Mouse (Mus musculus) myocyte (in vitro differentiated cells): ENCODE measurements around the gene Ampd3. TPM values are rescaled to one million over a fixed set of nuclear protein-coding genes. Genes with fewer than 3 reads are reported as not detected.

Experiments
- H3K27me3 ChIP-seq: one replicate; pipeline ENCODE4 v1.6.1; 2011; ENCODE audit not compliant: control insufficient read depth, insufficient read depth, insufficient read length
- H3K36me3 ChIP-seq: one replicate; pipeline ENCODE4 v1.6.1; 2011; ENCODE audit not compliant: control insufficient read depth, insufficient read depth
- H3K4me2 ChIP-seq: one replicate; pipeline ENCODE4 v1.6.1; 2011; ENCODE audit warnings: low read depth, control low read depth
- H3K4me3 ChIP-seq: one replicate; pipeline ENCODE4 v1.5.1; 2011; ENCODE audit warnings: mild to moderate bottlenecking, control low read depth, moderate library complexity
- H3K79me2 ChIP-seq: one replicate; pipeline ENCODE4 v1.6.1; 2011; ENCODE audit not compliant: control insufficient read depth, insufficient read depth
- H3ac ChIP-seq: one replicate; pipeline ENCODE4 v1.6.1; 2011; ENCODE audit not compliant: control insufficient read depth, insufficient read length
- CEBPB ChIP-seq: IDR thresholded peaks from 2 replicates; pipeline ENCODE4 v1.6.1; 2011; ENCODE audit warnings: mild to moderate bottlenecking, moderate library complexity; ENCODE audit not compliant: poor library complexity, insufficient read depth, severe bottlenecking
- E2F4 ChIP-seq: IDR thresholded peaks from one replicate; pipeline ENCODE4 v1.6.1; 2011; ENCODE audit warnings: mild to moderate bottlenecking, control low read depth, moderate library complexity; ENCODE audit not compliant: insufficient read depth
- MAX ChIP-seq: IDR thresholded peaks from one replicate; pipeline ENCODE4 v1.6.1; 2011; ENCODE audit warnings: low read depth, mild to moderate bottlenecking, control low read depth
- MYOD1 ChIP-seq, 3 experiments: IDR thresholded peaks; one replicate each; pipeline ENCODE4 v1.6.1; 2011; ENCODE audit warnings: control low read depth in 2 of 3, low read depth in 2 of 3, mild to moderate bottlenecking in 2 of 3, moderate library complexity in 1 of 3; ENCODE audit not compliant: insufficient read length in 2 of 3, control insufficient read depth in 1 of 3
- MYOG ChIP-seq, 3 experiments: IDR thresholded peaks; one replicate each; pipeline ENCODE4 v1.6.1; 2011; ENCODE audit warnings: control low read depth in 2 of 3, low read depth in 2 of 3, mild to moderate bottlenecking in 2 of 3; ENCODE audit not compliant: insufficient read length in 2 of 3, control insufficient read depth in 1 of 3, insufficient read depth in 1 of 3
- POLR2A ChIP-seq: IDR thresholded peaks from one replicate; pipeline ENCODE4 v1.6.1; 2011; ENCODE audit warnings: low read depth, mild to moderate bottlenecking, control low read depth, moderate library complexity; ENCODE audit not compliant: insufficient read length
- POLR2AphosphoS2 ChIP-seq: IDR thresholded peaks from one replicate; pipeline ENCODE4 v1.6.1; 2011; ENCODE audit warnings: low read depth, control low read depth; ENCODE audit not compliant: insufficient read length
- REST ChIP-seq: IDR thresholded peaks from one replicate; pipeline ENCODE4 v1.6.1; 2011; ENCODE audit warnings: mild to moderate bottlenecking, control low read depth, moderate library complexity; ENCODE audit not compliant: insufficient read depth, insufficient read length
- SRF ChIP-seq: IDR thresholded peaks from one replicate; pipeline ENCODE4 v1.6.1; 2011; ENCODE audit warnings: low read depth; ENCODE audit not compliant: control insufficient read depth, insufficient read length
- TCF12 ChIP-seq: IDR thresholded peaks from one replicate; pipeline ENCODE4 v1.6.1; 2011; ENCODE audit warnings: mild to moderate bottlenecking, control low read depth; ENCODE audit not compliant: poor library complexity, insufficient read depth, severe bottlenecking
- TCF3 ChIP-seq: IDR thresholded peaks from one replicate; pipeline ENCODE4 v1.6.1; 2011; ENCODE audit warnings: low read depth, control low read depth; ENCODE audit not compliant: insufficient read length
- USF1 ChIP-seq: IDR thresholded peaks from one replicate; pipeline ENCODE4 v1.6.1; 2011; ENCODE audit warnings: low read depth, mild to moderate bottlenecking, control low read depth, moderate library complexity
- polyA plus RNA-seq: library from polyadenylated mRNA; unstranded; fragments of >200 nt; fragmentation: generic; extraction: Trizol; gene quantifications from one replicate; pipeline ENCODE4 v1.2.1, GENCODE M21; 2012; ENCODE audit warnings: missing spikeins

Ampd3 gene
- polyA plus RNA-seq, 1 experiment = 8.2 TPM

DNA sequence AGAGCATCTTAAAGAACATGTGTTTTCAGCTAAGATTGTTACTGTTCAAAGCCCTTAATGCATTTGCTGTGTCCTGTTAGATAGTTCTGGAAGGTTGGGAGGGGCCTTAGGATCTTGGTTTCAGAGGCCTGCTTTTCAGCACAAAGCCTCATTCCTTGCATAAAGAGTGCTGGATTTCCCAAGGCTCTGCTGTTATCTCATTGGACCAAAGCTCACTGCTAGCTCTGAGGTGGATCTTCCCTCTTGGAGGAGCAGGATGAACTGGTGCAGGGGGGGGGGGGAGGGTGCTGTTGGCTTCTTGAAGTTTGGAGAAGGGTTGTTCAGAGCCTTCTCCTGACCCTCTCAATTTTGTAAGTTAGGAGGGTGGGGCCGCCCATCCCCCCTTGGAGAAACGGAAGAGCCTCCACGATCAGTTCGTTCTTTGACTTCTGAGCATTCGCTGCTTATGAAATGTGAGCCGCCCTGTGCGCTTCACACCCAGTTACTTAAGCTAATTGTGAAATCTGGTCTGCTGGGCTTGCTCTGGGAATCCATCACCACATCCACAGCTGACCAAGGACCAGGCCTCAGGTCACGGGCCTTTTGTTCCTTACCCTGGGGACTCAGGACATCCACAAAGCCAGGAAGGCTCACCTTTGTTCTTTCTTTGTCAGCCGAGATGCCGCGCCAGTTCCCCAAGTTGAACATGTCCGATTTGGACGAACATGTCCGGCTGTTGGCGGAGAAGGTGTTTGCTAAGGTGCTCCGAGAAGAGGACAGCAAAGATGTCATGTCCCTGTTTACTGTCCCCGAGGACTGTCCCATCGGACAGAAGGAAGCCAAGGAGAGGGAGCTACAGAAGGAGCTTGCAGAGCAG, 9.4 kb downstream of the Ampd3 start:
- H3K79me2 ChIP-seq = no peaks in the 10 kb centered on the region
- TF ChIP-seq MYOD1 (IDR thresholded peaks at IDR 0.05; ENCODE audit: control insufficient read depth in 1 of 3, insufficient read length in 2 of 3, low read depth in 2 of 3) (peak in 1 of 3 experiments; percentile 21), TCF3 (no peak)
- no peaks in the 10 kb centered on the region for H3K36me3 ChIP-seq
- no peaks in the 10 kb centered on the region for H3K27me3 ChIP-seq
- H3K4me3 ChIP-seq = peak overlapping the region; percentile 15
- H3ac ChIP-seq = no peak overlapping the region
- H3K4me2 ChIP-seq = peak overlapping the region; percentile 52

DNA sequence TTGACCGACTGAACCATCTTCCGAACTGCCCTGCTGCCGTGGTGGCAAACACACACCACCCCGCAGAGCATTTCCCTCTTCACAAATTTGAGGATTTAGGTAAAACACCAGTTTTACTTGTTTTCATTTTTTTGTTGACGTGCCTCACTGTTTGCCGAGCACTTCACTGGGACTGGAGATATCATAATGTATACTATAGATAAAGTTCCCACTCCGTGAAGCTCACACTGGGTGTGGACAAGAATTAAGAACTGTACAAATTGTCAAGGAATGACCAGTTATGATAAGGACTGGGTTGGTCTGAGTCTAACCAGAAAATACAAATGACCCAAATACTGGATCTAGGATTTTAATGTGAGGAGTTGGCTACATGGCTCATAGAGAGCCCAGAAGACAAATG, 10.9 kb downstream of the Ampd3 start:
- TF ChIP-seq CEBPB (no peak), USF1 (no peak), TCF12 (no peak), REST (no peak), MYOD1 (IDR thresholded peaks at IDR 0.05; ENCODE audit: control insufficient read depth in 1 of 3, insufficient read length in 2 of 3, low read depth in 2 of 3) (no peak), MYOG (IDR thresholded peaks at IDR 0.05; ENCODE audit: control insufficient read depth in 1 of 3, insufficient read depth in 1 of 3, insufficient read length in 2 of 3, low read depth in 2 of 3) (no peak), POLR2AphosphoS2 (no peak), E2F4 (no peak), SRF (no peak), POLR2A (no peak), TCF3 (no peak), MAX (no peak)

GRCm38 (mm10) chr7:110779605-110780111, 11.7 kb downstream of the Ampd3 start:
- Histone ChIP-seq H3ac (no peak overlapping the region), H3K27me3 (no peaks in the 10 kb centered on the region), H3K4me3 (no peak overlapping the region), H3K36me3 (no peaks in the 10 kb centered on the region), H3K4me2 (peak overlapping the region; percentile 52), H3K79me2 (no peaks in the 10 kb centered on the region)
- TF ChIP-seq TCF12 = no peak
- no peak for TF ChIP-seq POLR2AphosphoS2
- TF ChIP-seq REST = no peak
- no peak for TF ChIP-seq MYOG (IDR thresholded peaks at IDR 0.05; ENCODE audit: control insufficient read depth in 1 of 3, insufficient read depth in 1 of 3, insufficient read length in 2 of 3, low read depth in 2 of 3)
- no peak for TF ChIP-seq CEBPB
- no peak for TF ChIP-seq SRF
- no peak for TF ChIP-seq USF1
- no peak for TF ChIP-seq MYOD1 (IDR thresholded peaks at IDR 0.05; ENCODE audit: control insufficient read depth in 1 of 3, insufficient read length in 2 of 3, low read depth in 2 of 3)
- no peak for TF ChIP-seq E2F4
- TF ChIP-seq POLR2A = no peak
- TF ChIP-seq TCF3 = no peak
- no peak for TF ChIP-seq MAX

More for the DNA sequence above, 10.9 kb downstream of the Ampd3 start:
- H3K36me3 ChIP-seq = no peaks in the 10 kb centered on the region
- H3K4me2 ChIP-seq = peak overlapping the region; percentile 52
- no peaks in the 10 kb centered on the region for H3K79me2 ChIP-seq
- H3K27me3 ChIP-seq = no peaks in the 10 kb centered on the region
- peak overlapping the region; percentile 15 for H3K4me3 ChIP-seq
- H3ac ChIP-seq = no peak overlapping the region

DNA sequence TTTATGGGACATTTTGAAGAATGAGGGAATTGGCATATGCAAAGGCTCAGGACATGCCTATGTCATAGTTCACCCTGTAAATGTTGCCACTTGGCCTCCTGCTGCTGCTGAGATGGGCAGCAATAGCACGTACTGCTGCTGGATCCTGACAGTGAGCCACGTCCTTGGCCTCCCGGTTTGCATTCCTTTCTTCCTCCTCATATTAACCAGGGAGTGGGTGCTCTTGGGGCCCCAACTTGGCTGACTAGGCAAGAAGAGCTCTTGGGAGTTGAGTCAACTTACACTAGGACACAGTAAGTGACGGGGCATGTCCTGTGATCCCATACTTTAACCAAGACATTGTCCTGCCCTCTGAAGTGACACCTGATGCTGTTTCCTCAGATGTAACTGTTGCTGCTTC, 12.5 kb downstream of the Ampd3 start:
- Histone ChIP-seq H3K4me2 (peak overlapping the region; percentile 47), H3K79me2 (no peaks in the 10 kb centered on the region), H3K4me3 (no peak overlapping the region), H3K36me3 (no peaks in the 10 kb centered on the region), H3ac (no peak overlapping the region), H3K27me3 (no peaks in the 10 kb centered on the region)
- TF ChIP-seq USF1 (no peak), POLR2A (no peak), REST (no peak), MYOD1 (IDR thresholded peaks at IDR 0.05; ENCODE audit: control insufficient read depth in 1 of 3, insufficient read length in 2 of 3, low read depth in 2 of 3) (no peak), MAX (no peak), TCF12 (no peak), E2F4 (no peak)

DNA sequence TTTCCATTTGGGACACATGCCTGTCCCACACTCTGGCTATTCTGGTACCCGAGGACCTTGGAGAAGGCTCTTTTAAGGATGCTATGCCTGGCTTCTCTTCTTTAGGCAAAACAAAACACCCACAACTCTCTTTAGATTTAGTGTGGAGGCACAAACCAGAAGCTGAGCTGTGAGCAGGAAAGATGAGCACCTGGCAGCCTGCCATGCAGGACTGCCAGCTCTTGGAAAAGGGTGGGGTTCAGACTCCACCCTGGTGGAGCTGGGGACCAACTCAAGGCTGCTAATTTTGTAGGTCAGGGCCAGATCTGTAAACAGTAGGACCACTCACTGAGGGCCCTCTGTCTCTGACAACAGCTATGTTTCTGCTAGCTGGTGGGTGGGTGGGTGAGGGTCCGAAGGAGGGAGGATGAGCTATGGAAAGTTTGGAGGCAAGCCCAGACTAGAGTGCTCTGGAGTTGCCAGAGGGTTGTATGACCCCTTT, 13.3 kb downstream of the Ampd3 start:
- H3K36me3 ChIP-seq = no peaks in the 10 kb centered on the region
- no peak overlapping the region for H3ac ChIP-seq
- H3K4me3 ChIP-seq = no peak overlapping the region
- peak overlapping the region; percentile 48 for H3K4me2 ChIP-seq
- H3K27me3 ChIP-seq = no peaks in the 10 kb centered on the region
- no peak for TF ChIP-seq MYOG (IDR thresholded peaks at IDR 0.05; ENCODE audit: control insufficient read depth in 1 of 3, insufficient read depth in 1 of 3, insufficient read length in 2 of 3, low read depth in 2 of 3)
- TF ChIP-seq TCF12 = no peak
- TF ChIP-seq E2F4 = no peak
- TF ChIP-seq SRF = no peak
- no peak for TF ChIP-seq POLR2AphosphoS2
- no peak for TF ChIP-seq MAX
- TF ChIP-seq REST = no peak
- no peak for TF ChIP-seq CEBPB
- TF ChIP-seq MYOD1 (IDR thresholded peaks at IDR 0.05; ENCODE audit: control insufficient read depth in 1 of 3, insufficient read length in 2 of 3, low read depth in 2 of 3) = no peak
- TF ChIP-seq TCF3 = no peak
- no peaks in the 10 kb centered on the region for H3K79me2 ChIP-seq
